Mouse (Mus musculus): ENCODE results near the gene Olfr873. TPM values are rescaled to one million over a fixed set of nuclear protein-coding genes. Genes with fewer than 3 reads are reported as not detected.
"Not testable (repeated sequence)": the region's sequence is repeated elsewhere in the genome, so short reads cannot be mapped to it uniquely, and the experiment has no call there.

Olfr873 gene
- total RNA-seq (2015) = not detected in 2 replicates
- not detected in 2 replicates for total RNA-seq (2017)

- no peak for ATAC-seq (ENCODE audit: poor library complexity, severe bottlenecking)
Measured at GRCm38 (mm10) chr9:20298232-20298631, at the start of gene Olfr873. Olfr873 (plus strand) TSS chr9:20298532.

DNA sequence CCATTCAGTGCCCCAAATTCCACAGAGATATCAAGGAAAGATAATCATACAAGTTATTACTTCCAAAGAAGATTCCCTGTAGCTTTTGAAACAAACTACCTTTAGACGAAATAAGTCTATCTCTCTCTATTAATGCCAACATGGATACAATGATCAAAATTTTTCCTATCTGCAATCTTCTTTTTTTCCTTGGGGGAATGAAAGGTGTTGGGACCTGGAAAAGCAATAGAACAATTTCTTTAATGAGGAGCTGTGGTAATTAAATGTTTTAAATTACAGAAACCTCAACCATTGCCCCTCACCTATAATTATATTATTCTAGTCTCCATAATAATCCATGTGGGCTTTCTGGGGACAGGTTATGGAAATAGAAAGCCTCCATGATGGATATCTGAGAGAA lies 16.3 kb upstream of the Olfr873 start, which contains the start of gene Olfr39:
Gene Olfr39, plus strand, starts transcription at position 301 of the 400 bp plus-strand sequence.
- ATAC-seq (ENCODE audit: poor library complexity, severe bottlenecking) = no peak

- not testable (repeated sequence) for ATAC-seq (ENCODE audit: poor library complexity, severe bottlenecking)
Measured at GRCm38 (mm10) chr9:20295562-20295961, 2.8 kb upstream of the Olfr873 start.

DNA sequence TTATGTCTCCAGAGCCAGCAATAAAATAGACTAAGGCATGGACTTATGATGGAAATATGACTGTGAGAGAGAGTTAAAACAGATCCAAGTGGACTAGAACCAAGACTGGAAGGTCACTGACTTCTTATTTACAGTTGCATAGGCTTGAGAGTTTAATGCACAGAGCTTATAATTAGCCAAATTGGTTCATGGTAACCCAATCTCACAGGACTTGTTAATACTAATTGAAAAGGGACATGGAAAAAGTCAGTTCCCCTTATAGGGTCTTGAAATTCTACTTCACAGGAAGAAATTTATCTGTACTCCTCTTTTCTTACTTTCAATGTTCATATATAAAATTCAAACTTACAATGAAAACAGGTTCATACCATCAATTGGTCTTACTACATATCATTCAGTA lies 37.7 kb downstream of the Olfr873 start, which contains the start of gene Olfr18:
Gene Olfr18, minus strand, starts transcription at position 101 of the 400 bp plus-strand sequence.
- ATAC-seq (ENCODE audit: poor library complexity, severe bottlenecking) = no peak

DNA sequence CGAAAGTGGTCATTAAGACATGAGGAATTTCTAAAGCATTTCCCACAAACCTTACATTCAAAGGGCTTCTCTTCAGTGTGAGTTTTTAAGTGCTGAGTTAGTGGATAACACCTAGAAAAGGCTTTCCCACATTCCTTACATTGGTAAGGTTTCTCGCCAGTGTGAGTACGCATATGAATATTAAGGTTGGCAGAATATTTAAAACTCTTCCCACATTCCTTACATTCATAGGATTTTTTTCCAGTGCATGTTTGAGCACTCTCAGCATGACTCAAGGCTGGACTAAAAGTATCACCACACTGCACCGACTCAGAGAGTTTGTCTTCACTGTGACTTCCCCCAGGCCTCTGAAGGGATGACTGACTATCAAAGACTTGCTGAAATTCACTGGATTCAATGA lies 50.2 kb downstream of the Olfr873 start:
- no peak for ATAC-seq (ENCODE audit: poor library complexity, severe bottlenecking)

Other genes starting within 250 kb of the Olfr873 start
- gene Olfr867, start 241.0 kb upstream of the Olfr873 start, total RNA-seq (2015) = not detected in 2 replicates
- not detected in 2 replicates for gene Olfr867, start 241.0 kb upstream of the Olfr873 start, total RNA-seq (2017)
- gene Olfr868, start 199.9 kb upstream of the Olfr873 start, total RNA-seq (2015) = not detected in 2 replicates
- gene Olfr868, start 199.9 kb upstream of the Olfr873 start, total RNA-seq (2017) = not detected in 2 replicates
- gene Olfr869, start 169.5 kb upstream of the Olfr873 start, total RNA-seq (2015) = not detected in 2 replicates
- gene Olfr869, start 169.5 kb upstream of the Olfr873 start, total RNA-seq (2017) = not detected in 2 replicates
- not detected in 2 replicates for gene Olfr870, start 124.5 kb upstream of the Olfr873 start, total RNA-seq (2015)
- not detected in 2 replicates for gene Olfr870, start 124.5 kb upstream of the Olfr873 start, total RNA-seq (2017)
- gene Olfr871, start 86.3 kb upstream of the Olfr873 start, total RNA-seq (2015) = not detected in 2 replicates
- gene Olfr871, start 86.3 kb upstream of the Olfr873 start, total RNA-seq (2017) = not detected in 2 replicates
- gene Olfr872, start 61.4 kb upstream of the Olfr873 start, total RNA-seq (2015) = not detected in 2 replicates
- not detected in 2 replicates for gene Olfr872, start 61.4 kb upstream of the Olfr873 start, total RNA-seq (2017)
- not detected in 2 replicates for gene Olfr39, start 16.2 kb upstream of the Olfr873 start, total RNA-seq (2015)
- gene Olfr39, start 16.2 kb upstream of the Olfr873 start, total RNA-seq (2017) = not detected in 2 replicates
- gene Olfr18, start 37.6 kb downstream of the Olfr873 start, total RNA-seq (2015) = not detected in 2 replicates
- gene Olfr18, start 37.6 kb downstream of the Olfr873 start, total RNA-seq (2017) = not detected in 2 replicates
- gene Zfp560, start 86.6 kb downstream of the Olfr873 start, total RNA-seq (2015) = 7.1 and 9.2 TPM in 2 replicates
- 0.70 and 4.5 TPM in 2 replicates for gene Zfp560, start 86.6 kb downstream of the Olfr873 start, total RNA-seq (2017)
- gene Zfp26, start 161.6 kb downstream of the Olfr873 start, total RNA-seq (2015) = 23.0 and 27.1 TPM in 2 replicates
- 33.0 and 36.9 TPM in 2 replicates for gene Zfp26, start 161.6 kb downstream of the Olfr873 start, total RNA-seq (2017)
- 18.6 and 22.3 TPM in 2 replicates for gene Zfp426, start 194.2 kb downstream of the Olfr873 start, total RNA-seq (2015)
- gene Zfp426, start 194.2 kb downstream of the Olfr873 start, total RNA-seq (2017) = 20.8 and 23.6 TPM in 2 replicates
- gene Zfp266, start 222.9 kb downstream of the Olfr873 start, total RNA-seq (2015) = 20.8 and 24.3 TPM in 2 replicates
- 21.0 and 22.8 TPM in 2 replicates for gene Zfp266, start 222.9 kb downstream of the Olfr873 start, total RNA-seq (2017)

All from megakaryocyte, adult 5-6 weeks (primary cell).